17 mouse cellular contexts compared by ENCODE assay signal in genomic region chr16:29192911-29193310, GRCm38 (mm10). TPM values are rescaled to one million over a fixed set of nuclear protein-coding genes. Genes with fewer than 3 reads are reported as not detected.
DNase-seq lines count a peak whose midpoint lies in the region; ATAC-seq lines count a peak whose summit lies in the region.
"Had no signal": no experiment of that assay in that cellular context is flagged by ENCODE, and none has a peak within 500 bp of the region (broad histone marks: within the 10 kb centered on the region; RNA-seq: fewer than 3 reads in every experiment).

No protein-coding gene starts in this region.

- H3K9ac ChIP-seq in hindbrain, embryonic 11.5 days (ENCODE audit: low read depth, low read length): no peak overlapping the region
- H3K9ac ChIP-seq: embryonic facial prominence, embryonic 13.5 days; heart, embryonic 15.5 days had no signal

- no peak for ATAC-seq in hindbrain, embryonic 11.5 days (ENCODE audit: low FRiP score)
- ATAC-seq: Patski had no signal

- no peak overlapping the region for H3K4me3 ChIP-seq in hindbrain, embryonic 10.5 days
- no peak overlapping the region for H3K4me3 ChIP-seq in hindbrain, embryonic 11.5 days (ENCODE audit: low read depth, low read length)
- H3K4me3 ChIP-seq in embryonic facial prominence, embryonic 10.5 days: no peak overlapping the region
- H3K4me3 ChIP-seq: embryonic facial prominence, embryonic 13.5 days; heart, embryonic 15.5 days had no signal

- H3K9me3 ChIP-seq in hindbrain, embryonic 10.5 days: no peaks in the 10 kb centered on the region
- H3K9me3 ChIP-seq in hindbrain, embryonic 11.5 days (ENCODE audit: control insufficient read depth, low read length): no peaks in the 10 kb centered on the region
- no peaks in the 10 kb centered on the region for H3K9me3 ChIP-seq in embryonic facial prominence, embryonic 10.5 days
- H3K9me3 ChIP-seq: embryonic facial prominence, embryonic 13.5 days; heart, embryonic 15.5 days had no signal

- no peak for DNase-seq in hindbrain, embryonic 10.5 days (ENCODE audit: low spot score)
- no peak for DNase-seq in hindbrain, embryonic 11.5 days (ENCODE audit: low spot score)
- peak; percentile 8 for DNase-seq in ZHBTc4 (ENCODE audit: low read depth, low spot score)
- peak; percentile 57 for DNase-seq in cerebellum, adult 11 months
- DNase-seq in cerebellum, postnatal 14 days: peak; percentile 77 to 78
- DNase-seq in gastrocnemius, postnatal 25 days: no peak
- DNase-seq in embryonic facial prominence, embryonic 10.5 days (ENCODE audit: low spot score): no peak
- DNase-seq: heart, adult 18-20 months; kidney, adult 2 months; kidney, postnatal 25 days; lung, postnatal 10 days; right cerebral cortex, postnatal 14 days had no signal

- no peaks in the 10 kb centered on the region for H3K36me3 ChIP-seq in hindbrain, embryonic 10.5 days
- H3K36me3 ChIP-seq in hindbrain, embryonic 11.5 days (ENCODE audit: control insufficient read depth, insufficient read depth, low read length): no peaks in the 10 kb centered on the region
- H3K36me3 ChIP-seq in embryonic facial prominence, embryonic 10.5 days (replicated peaks): no peaks in the 10 kb centered on the region
- H3K36me3 ChIP-seq: embryonic facial prominence, embryonic 13.5 days; heart, embryonic 15.5 days had no signal

- peak overlapping the region; percentile 40; the same call in 1 of the 2 replicates for H3K27ac ChIP-seq in hindbrain, embryonic 10.5 days
- H3K27ac ChIP-seq in hindbrain, embryonic 11.5 days (ENCODE audit: low read depth, low read length): no peak overlapping the region
- H3K27ac ChIP-seq in embryonic facial prominence, embryonic 10.5 days (replicated peaks): no peak overlapping the region
- H3K27ac ChIP-seq: embryonic facial prominence, embryonic 13.5 days; heart, embryonic 15.5 days had no signal

- H3K4me1 ChIP-seq in hindbrain, embryonic 10.5 days (replicated peaks): peaks cover 17% of the 10 kb centered on the region; the same call in 1 of the 2 replicates
- H3K4me1 ChIP-seq in hindbrain, embryonic 11.5 days (replicated peaks; ENCODE audit: control insufficient read depth, insufficient read depth, low read length): no peaks in the 10 kb centered on the region; the same call in 1 of the 2 replicates
- H3K4me1 ChIP-seq in embryonic facial prominence, embryonic 10.5 days: peaks cover 7% of the 10 kb centered on the region
- H3K4me1 ChIP-seq: heart, embryonic 15.5 days had no signal

- H3K27me3 ChIP-seq in hindbrain, embryonic 10.5 days (ENCODE audit: insufficient read depth, poor library complexity, severe bottlenecking): no peaks in the 10 kb centered on the region
- no peaks in the 10 kb centered on the region for H3K27me3 ChIP-seq in hindbrain, embryonic 11.5 days (ENCODE audit: control insufficient read depth, insufficient read depth, low read length)
- H3K27me3 ChIP-seq in embryonic facial prominence, embryonic 10.5 days (replicated peaks; ENCODE audit: low read depth, poor library complexity, severe bottlenecking): peaks cover 8% of the 10 kb centered on the region; the same call in 1 of the 2 replicates
- H3K27me3 ChIP-seq: heart, embryonic 15.5 days had no signal

- H3K4me2 ChIP-seq in hindbrain, embryonic 11.5 days (replicated peaks; ENCODE audit: low read depth, low read length): no peak overlapping the region
- H3K4me2 ChIP-seq: embryonic facial prominence, embryonic 13.5 days; heart, embryonic 15.5 days had no signal

- WGBS in hindbrain, embryonic 10.5 days: 38% methylated on average over 5 of the region's 5 CpGs
- 32% methylated on average over 5 of the region's 5 CpGs for WGBS in hindbrain, embryonic 11.5 days
- WGBS in embryonic facial prominence, embryonic 10.5 days: 33% methylated on average over 5 of the region's 5 CpGs

RNA-seq across cellular contexts. Expression of gene Hrasls, which starts 16.6 kb away (rescaled TPM):
- 1.0 and 1.8 TPM in 2 replicates for polyA plus RNA-seq in hindbrain, embryonic 10.5 days (2016; fragmentation: Nextera tagmentation; extraction: Ambion mirVana)
- 1.4 and 1.5 TPM in 2 replicates for polyA plus RNA-seq in hindbrain, embryonic 11.5 days (2014; fragmentation: Nextera tagmentation; extraction: Ambion mirVana)
- 10 to 100 TPM; 42.6 to 61.7 TPM for total RNA-seq in gastrocnemius, postnatal 25 days (2021)
- polyA plus RNA-seq in embryonic facial prominence, embryonic 10.5 days (2016; fragmentation: Nextera tagmentation; extraction: Ambion mirVana): 0.92 and 1.5 TPM in 2 replicates
- total RNA-seq: megakaryocyte, adult 5-6 weeks had no signal
- polyA plus RNA-seq: liver, embryonic 16.5 days; Patski had no signal

Comparison
In these comparisons a context has a peak if more than half of its experiments do, and no peak if none do; other contexts are left out.
1. DNase-seq: peak in ZHBTc4 (single experiment), cerebellum, adult 11 months (single experiment) and cerebellum, postnatal 14 days (2 of 2); none in hindbrain, embryonic 10.5 days (single experiment), hindbrain, embryonic 11.5 days (single experiment), gastrocnemius, postnatal 25 days (single experiment) and embryonic facial prominence, embryonic 10.5 days (single experiment).